Mouse (Mus musculus) liver, postnatal 0 days (tissue): ENCODE data around the gene Sipa1l2.

ENCODE experiments used
- CTCF ChIP-seq: sonication (generic); IDR thresholded peaks from 2 replicates; pipeline ENCODE4 v1.5.1; 2016; ENCODE audit warnings: antibody characterized with exemption, low read depth
- EP300 ChIP-seq: IDR thresholded peaks from 2 replicates; pipeline ENCODE4 v1.6.1; 2016; ENCODE audit warnings: antibody characterized with exemption, low read depth, mild to moderate bottlenecking

GRCm38 (mm10) chr8:125449048-125449447 lies 120.6 kb downstream of the Sipa1l2 start:
- TF ChIP-seq CTCF, result no peak
- TF ChIP-seq EP300, result no peak
